Mouse (Mus musculus) MEL (cell line): ENCODE measurements around the gene Gm20388. TPM values are rescaled to one million over a fixed set of nuclear protein-coding genes. Genes with fewer than 3 reads are reported as not detected.
A peak's percentile ranks its signal among the peaks of the same experiment; 100 is the strongest.

ENCODE experiments used
- DNase-seq: peaks from one replicate; pipeline ENCODE4 v3.0.0; 2011; ENCODE audit warnings: low read depth, low spot score
- H3K27ac ChIP-seq: 2 replicates; pipeline ENCODE4 v1.5.1; 2012; ENCODE audit warnings: low read depth, mild to moderate bottlenecking, control low read depth, low read length, moderate library complexity; ENCODE audit not compliant: control insufficient read depth
- H3K27me3 ChIP-seq, 2 experiments: fragments of 150-350 bp in 1 of 2; sonication (generic) in 1 of 2; 2 replicates each; pipeline ENCODE4 v1.6.1; 2012; ENCODE audit warnings: low read length in 2 of 2, mild to moderate bottlenecking in 2 of 2, improper control_type of control experiment in 1 of 2, moderate library complexity in 1 of 2; ENCODE audit not compliant: insufficient read depth in 2 of 2, control insufficient read depth in 1 of 2
- H3K36me3 ChIP-seq, 2 experiments: 2 replicates each; pipeline ENCODE4 v1.6.1; 2012 to 2014; ENCODE audit warnings: low read length in 2 of 2, improper control_type of control experiment in 1 of 2, inconsistent platforms in 1 of 2, mild to moderate bottlenecking in 1 of 2; ENCODE audit not compliant: insufficient read depth in 2 of 2, control insufficient read depth in 1 of 2
- H3K4me1 ChIP-seq, 2 experiments: fragments of 150-350 bp in 1 of 2; sonication (generic) in 1 of 2; 2 replicates each; pipeline ENCODE4 v1.6.1; 2012; ENCODE audit warnings: low read length in 2 of 2, improper control_type of control experiment in 1 of 2, mild to moderate bottlenecking in 1 of 2; ENCODE audit not compliant: insufficient read depth in 2 of 2, control insufficient read depth in 1 of 2
- H3K4me3 ChIP-seq, 2 experiments: fragments of 150-350 bp in 1 of 2; sonication (generic) in 1 of 2; 2 replicates each; pipeline ENCODE4 v1.5.1; 2012; ENCODE audit warnings: low read depth in 2 of 2, low read length in 2 of 2, mild to moderate bottlenecking in 2 of 2, moderate library complexity in 2 of 2, control low read depth in 1 of 2, improper control_type of control experiment in 1 of 2; ENCODE audit not compliant: control insufficient read depth in 1 of 2, insufficient read depth in 1 of 2
- H3K79me2 ChIP-seq: 2 replicates; pipeline ENCODE4 v1.6.1; 2012; ENCODE audit warnings: mild to moderate bottlenecking, low read length, moderate library complexity; ENCODE audit not compliant: control insufficient read depth, poor library complexity, insufficient read depth
- H3K9ac ChIP-seq: 2 replicates; pipeline ENCODE4 v1.6.1; 2012; ENCODE audit warnings: low read depth, mild to moderate bottlenecking, control low read depth, low read length, moderate library complexity; ENCODE audit not compliant: control insufficient read depth, poor library complexity, severe bottlenecking
- H3K9me3 ChIP-seq: fragments of 150-350 bp; sonication (generic); replicated peaks from 2 replicates; pipeline ENCODE4 v1.6.1; 2012; ENCODE audit warnings: mild to moderate bottlenecking, low read length, improper control_type of control experiment, moderate library complexity; ENCODE audit not compliant: insufficient read depth
- BHLHE40 ChIP-seq: IDR thresholded peaks from 2 replicates; pipeline ENCODE4 v1.6.1; 2012; ENCODE audit warnings: low read depth, mild to moderate bottlenecking, inconsistent platforms, low read length, improper control_type of control experiment, borderline replicate concordance
- CHD1 ChIP-seq: IDR thresholded peaks from 2 replicates; pipeline ENCODE4 v1.6.1; 2012; ENCODE audit warnings: low read depth, mild to moderate bottlenecking, inconsistent platforms, low read length, improper control_type of control experiment
- CHD2 ChIP-seq: IDR thresholded peaks from 2 replicates; pipeline ENCODE4 v1.6.1; 2011; ENCODE audit warnings: low read length, improper control_type of control experiment
- E2F4 ChIP-seq: IDR thresholded peaks from 2 replicates; pipeline ENCODE4 v1.6.1; 2011; ENCODE audit warnings: low read depth, low read length, improper control_type of control experiment, borderline replicate concordance
- HCFC1 ChIP-seq: IDR thresholded peaks from 2 replicates; pipeline ENCODE4 v1.6.1; 2012; ENCODE audit warnings: low read depth, mild to moderate bottlenecking, inconsistent platforms, low read length, improper control_type of control experiment, moderate library complexity
- JUND ChIP-seq: IDR thresholded peaks from 2 replicates; pipeline ENCODE4 v1.6.1; 2011; ENCODE audit warnings: low read depth, mild to moderate bottlenecking, improper control_type of control experiment, low read length
- KAT2A ChIP-seq: conservative IDR thresholded peaks from 2 replicates; pipeline ENCODE4 v1.6.1; 2012; ENCODE audit warnings: low read depth, low read length, improper control_type of control experiment, inconsistent platforms
- MAFK ChIP-seq: IDR thresholded peaks from 2 replicates; pipeline ENCODE4 v1.6.1; 2011; ENCODE audit warnings: low read depth, mild to moderate bottlenecking, low read length, improper control_type of control experiment, borderline replicate concordance
- MAX ChIP-seq: IDR thresholded peaks from 2 replicates; pipeline ENCODE4 v1.6.1; 2011; ENCODE audit warnings: low read length, improper control_type of control experiment
- MAZ ChIP-seq: IDR thresholded peaks from 2 replicates; pipeline ENCODE4 v1.6.1; 2012; ENCODE audit warnings: low read depth, mild to moderate bottlenecking, inconsistent platforms, low read length, improper control_type of control experiment
- MYB ChIP-seq: IDR thresholded peaks from 2 replicates; pipeline ENCODE4 v1.6.1; 2011; ENCODE audit warnings: mild to moderate bottlenecking, low read depth, low read length, improper control_type of control experiment
- MYC ChIP-seq: IDR thresholded peaks from 2 replicates; pipeline ENCODE4 v1.6.1; 2011; ENCODE audit warnings: low read depth, mild to moderate bottlenecking, low read length, improper control_type of control experiment, moderate library complexity
- NELFE ChIP-seq: IDR thresholded peaks from 2 replicates; pipeline ENCODE4 v1.6.1; 2011; ENCODE audit warnings: low read depth, low read length, improper control_type of control experiment
- NRF1 ChIP-seq: IDR thresholded peaks from 2 replicates; pipeline ENCODE4 v1.6.1; 2014; ENCODE audit warnings: low read depth, mild to moderate bottlenecking, inconsistent platforms, low read length, improper control_type of control experiment, moderate library complexity; ENCODE audit not compliant: poor library complexity, insufficient read depth, severe bottlenecking
- POLR2A ChIP-seq, 2 experiments: IDR thresholded peaks; 2 replicates each; pipeline ENCODE4 v1.6.1; 2011 to 2012; ENCODE audit warnings: low read length in 2 of 2, mild to moderate bottlenecking in 2 of 2, control low read depth in 1 of 2, improper control_type of control experiment in 1 of 2, low read depth in 1 of 2, moderate library complexity in 1 of 2; ENCODE audit not compliant: control insufficient read depth in 1 of 2, insufficient read depth in 1 of 2, poor library complexity in 1 of 2
- POLR2AphosphoS2 ChIP-seq: IDR thresholded peaks from 2 replicates; pipeline ENCODE4 v1.6.1; 2011; ENCODE audit warnings: low read length, improper control_type of control experiment
- RAD21 ChIP-seq: IDR thresholded peaks from 2 replicates; pipeline ENCODE4 v1.6.1; 2011; ENCODE audit warnings: mild to moderate bottlenecking, low read depth, low read length, improper control_type of control experiment
- SIN3A ChIP-seq: IDR thresholded peaks from 2 replicates; pipeline ENCODE4 v1.6.1; 2012; ENCODE audit warnings: low read length, improper control_type of control experiment, inconsistent platforms
- SMC3 ChIP-seq: IDR thresholded peaks from 2 replicates; pipeline ENCODE4 v1.6.1; 2011; ENCODE audit warnings: low read depth, low read length, improper control_type of control experiment
- TAL1 ChIP-seq: IDR thresholded peaks from 2 replicates; pipeline ENCODE4 v1.6.1; 2012; ENCODE audit warnings: mild to moderate bottlenecking, inconsistent platforms, low read length, moderate library complexity, mixed read lengths
- TBP ChIP-seq: IDR thresholded peaks from 2 replicates; pipeline ENCODE4 v1.8.0; 2011; ENCODE audit warnings: low read depth, low read length, improper control_type of control experiment
- TCF12 ChIP-seq: IDR thresholded peaks from 2 replicates; pipeline ENCODE4 v1.6.1; 2014; ENCODE audit warnings: low read depth, mild to moderate bottlenecking, inconsistent platforms, low read length, improper control_type of control experiment, moderate library complexity
- USF1 ChIP-seq: IDR thresholded peaks from 2 replicates; pipeline ENCODE4 v1.6.1; 2014; ENCODE audit warnings: low read depth, mild to moderate bottlenecking, inconsistent platforms, low read length, improper control_type of control experiment, moderate library complexity
- USF2 ChIP-seq, 2 experiments: IDR thresholded peaks; 2 replicates each; pipeline ENCODE4 v1.6.1; 2011 to 2012; ENCODE audit warnings: improper control_type of control experiment in 2 of 2, low read length in 2 of 2, borderline replicate concordance in 1 of 2, inconsistent platforms in 1 of 2, low read depth in 1 of 2, mild to moderate bottlenecking in 1 of 2; ENCODE audit not compliant: insufficient read depth in 1 of 2
- ZC3H11A ChIP-seq: IDR thresholded peaks from 2 replicates; pipeline ENCODE4 v1.6.1; 2012; ENCODE audit warnings: low read depth, mild to moderate bottlenecking, inconsistent platforms, low read length, improper control_type of control experiment
- ZNF384 ChIP-seq: IDR thresholded peaks from 2 replicates; pipeline ENCODE4 v1.6.1; 2012; ENCODE audit warnings: low read depth, mild to moderate bottlenecking, inconsistent platforms, low read length, improper control_type of control experiment
- polyA plus RNA-seq, 2 experiments: library from polyadenylated mRNA; stranded (reverse) in 1 of 2; unstranded in 1 of 2; fragments of >175 nt in 1 of 2; fragments of >200 nt in 1 of 2; gene quantifications; 2 replicates each; pipeline versions ENCODE4 v1.2.1 to v1.2.4; 2012; ENCODE audit warnings: low replicate concordance in 2 of 2, low read depth in 1 of 2; ENCODE audit not compliant: insufficient read length in 2 of 2, insufficient read depth in 1 of 2, missing spikeins in 1 of 2
- total RNA-seq: library from RNA; depleted of rRNA; stranded (reverse); fragments of 300-350 nt; gene quantifications from 2 replicates; pipeline ENCODE4 v1.2.3, GENCODE M21; 2012

Gm20388 gene
- total and polyA plus RNA-seq, 3 experiments, result 11.1 to 17.8 TPM; not detected in 1

DNA sequence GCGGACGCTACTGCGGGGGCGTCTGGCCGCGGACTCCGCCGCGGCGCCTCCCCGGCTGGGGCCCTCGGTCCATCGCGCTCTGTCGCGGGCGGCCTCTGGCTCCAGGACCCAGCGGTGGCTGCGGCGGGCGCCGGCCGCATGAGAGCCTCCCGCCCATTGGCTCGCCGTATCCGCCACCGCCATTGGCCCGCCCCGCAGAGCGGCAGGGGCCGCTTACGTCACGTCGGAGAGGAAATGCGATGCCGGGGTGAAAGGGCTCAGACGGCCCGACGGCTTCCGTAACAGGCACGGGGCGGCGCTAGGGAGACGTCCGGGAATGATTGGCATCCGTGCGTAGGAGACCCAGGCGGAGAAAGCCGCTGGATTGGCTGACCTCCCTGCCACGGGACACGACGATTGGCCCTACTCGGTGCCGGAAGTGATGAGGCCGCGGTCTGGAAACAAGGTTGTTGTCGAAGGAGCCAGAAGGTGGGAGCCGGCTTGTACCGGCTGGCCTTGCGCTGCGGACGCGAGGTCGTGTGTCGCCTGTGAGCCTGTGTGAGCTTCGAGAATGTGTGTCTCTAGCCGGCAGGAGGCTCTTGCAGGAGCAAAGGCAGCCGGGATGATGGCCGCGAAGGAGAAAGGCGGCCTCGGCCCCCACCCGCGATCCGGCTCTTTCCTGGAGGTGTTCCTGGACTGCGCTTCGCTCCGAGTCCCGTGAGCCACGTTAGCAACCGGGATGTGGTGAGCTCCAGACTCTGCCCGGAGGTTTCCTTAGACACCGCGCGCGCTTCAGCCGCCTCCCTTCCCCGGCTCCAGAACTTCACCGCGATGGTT, 3131.7 kb downstream of the Gm20388 start, which contains the start of gene Ankrd11 (continued):
- TF ChIP-seq E2F4, result no peak
- peak; percentile 44 for TF ChIP-seq CHD2
- no peak for TF ChIP-seq USF2 (IDR thresholded peaks at IDR 0.05; ENCODE audit: borderline replicate concordance in 1 of 2, insufficient read depth in 1 of 2, low read depth in 1 of 2, low read length in 2 of 2)
- TF ChIP-seq KAT2A, result peak; percentile 72
- TF ChIP-seq MYB, result no peak
- TF ChIP-seq MAFK, result no peak
- peak; percentile 94 for TF ChIP-seq POLR2AphosphoS2
- TF ChIP-seq ZNF384, result 0 out of 2 replicates have a peak, but pooled peaks have one; percentile 4
- peak; percentile 67 for TF ChIP-seq USF1
- peak; percentile 90 for TF ChIP-seq TBP
- peak; percentile 99 for TF ChIP-seq POLR2A (IDR thresholded peaks at IDR 0.05; ENCODE audit: control insufficient read depth in 1 of 2, insufficient read depth in 1 of 2, low read depth in 1 of 2, low read length in 2 of 2, poor library complexity in 1 of 2)

DNA sequence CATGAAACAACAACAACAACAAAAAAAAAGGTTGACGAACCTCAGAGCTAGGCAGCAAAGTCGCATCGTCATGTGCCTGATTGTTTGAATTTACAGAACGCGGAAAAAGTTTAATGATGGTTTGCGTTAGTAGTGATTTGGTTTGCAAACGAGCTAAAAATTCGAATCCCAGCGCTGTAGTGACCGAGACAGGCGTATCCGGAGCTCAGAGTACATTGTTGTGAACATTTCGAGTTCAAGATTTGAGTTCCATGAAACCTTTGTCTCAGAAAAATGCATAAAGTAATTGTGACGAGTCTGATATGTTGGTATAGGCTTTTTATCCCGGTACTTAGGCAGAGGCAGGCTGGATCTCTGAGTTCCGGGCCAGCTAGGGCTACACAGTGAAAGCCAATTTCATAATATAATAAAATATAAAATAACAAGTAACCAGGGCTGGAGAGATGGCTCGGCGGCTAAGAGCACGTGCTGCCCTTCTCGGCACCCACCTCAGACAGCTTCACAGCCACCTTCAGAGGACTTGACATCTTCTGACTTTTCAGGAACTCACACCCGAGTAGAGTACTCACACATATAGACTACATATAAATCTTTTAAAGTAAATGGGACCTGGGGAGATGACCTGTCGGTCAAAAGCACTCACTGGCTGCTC, 3132.5 kb downstream of the Gm20388 start:
- Histone ChIP-seq H3K27ac (peak overlapping the region; percentile 87), H3K9ac (peak overlapping the region; percentile 89), H3K79me2 (peaks cover 54% of the 10 kb centered on the region), H3K36me3 (peaks cover 0 to 33% of the 10 kb centered on the region in 2 experiments; a peak in 2 of 4 replicates), H3K9me3 (no peaks in the 10 kb centered on the region), H3K4me3 (peak overlapping the region; percentile 84 to 87), H3K4me1 (peaks cover 4 to 16% of the 10 kb centered on the region in 2 experiments), H3K27me3 (no peaks in the 10 kb centered on the region)
- TF ChIP-seq SMC3 (no peak), RAD21 (no peak), BHLHE40 (peak; percentile 49; the same call in 1 of the 2 replicates), ZC3H11A (no peak), NRF1 (no peak), NELFE (no peak), MAZ (no peak), KAT2A (no peak), MAX (peak; percentile 55; the same call in 1 of the 2 replicates), SIN3A (no peak), POLR2A (IDR thresholded peaks at IDR 0.05; ENCODE audit: control insufficient read depth in 1 of 2, insufficient read depth in 1 of 2, low read depth in 1 of 2, low read length in 2 of 2, poor library complexity in 1 of 2) (no peak), CHD1 (0 out of 2 replicates have a peak, but pooled peaks have one; percentile 3), TCF12 (no peak), USF2 (IDR thresholded peaks at IDR 0.05; ENCODE audit: borderline replicate concordance in 1 of 2, insufficient read depth in 1 of 2, low read depth in 1 of 2, low read length in 2 of 2) (no peak), JUND (no peak), TAL1 (no peak), MYC (peak; percentile 70; the same call in 1 of the 2 replicates), HCFC1 (no peak), MYB (no peak)
- peak; percentile 52 for DNase-seq
